Mouse (Mus musculus) heart, adult 18-20 months (tissue): Measurements from ENCODE around the gene Serpinf2. TPM values are rescaled to one million over a fixed set of nuclear protein-coding genes. Genes with fewer than 3 reads are reported as not detected.
A peak's percentile ranks its signal among the peaks of the same experiment; 100 is the strongest.

Source experiments
- DNase-seq, 2 experiments: peaks; one replicate each; pipeline ENCODE4 v3.0.0; 2021 to 2022; ENCODE audit warnings: mixed read lengths in 1 of 2
- total RNA-seq, 2 experiments: library from RNA; stranded (reverse); gene quantifications; 2 replicates each; pipeline ENCODE4 v1.2.3; 2021

Gene Serpinf2
- total RNA-seq, 2 experiments from 2014 or later = not detected

DNA sequence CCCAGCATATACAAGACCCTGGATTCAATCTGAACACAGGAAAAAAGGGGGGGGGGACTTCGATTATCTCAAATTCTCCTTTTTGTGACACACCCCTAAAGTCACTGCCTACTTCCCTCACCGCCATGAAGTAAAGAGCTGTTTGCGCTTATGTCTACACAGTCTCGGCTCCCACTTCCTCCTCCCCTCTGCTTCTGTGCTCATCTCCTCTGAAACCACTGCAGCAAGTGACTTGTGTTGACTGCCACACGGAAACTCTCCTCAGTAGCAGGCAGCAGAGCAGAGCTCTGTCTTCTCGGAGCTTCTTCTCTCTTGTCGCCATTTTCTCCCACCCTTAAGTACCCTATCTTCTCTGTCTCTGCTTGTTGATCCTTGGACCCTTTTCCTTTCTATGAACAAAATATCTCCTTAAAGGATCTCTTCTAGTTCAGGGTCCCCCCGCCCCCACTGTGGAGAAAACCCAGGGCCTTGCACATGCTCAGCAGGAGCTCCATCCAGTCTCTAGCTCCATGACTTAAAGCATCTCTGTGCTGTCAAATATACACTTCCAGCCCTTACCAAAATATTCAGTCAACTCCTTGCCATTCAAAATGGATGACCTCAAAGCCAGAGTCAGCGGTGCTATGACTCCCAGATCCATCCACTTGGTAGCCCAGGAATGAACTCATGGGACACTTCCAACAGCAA lies 10.2 kb downstream of the Serpinf2 start:
- peak in 1 of 2 experiments; percentile 46 for DNase-seq

DNA sequence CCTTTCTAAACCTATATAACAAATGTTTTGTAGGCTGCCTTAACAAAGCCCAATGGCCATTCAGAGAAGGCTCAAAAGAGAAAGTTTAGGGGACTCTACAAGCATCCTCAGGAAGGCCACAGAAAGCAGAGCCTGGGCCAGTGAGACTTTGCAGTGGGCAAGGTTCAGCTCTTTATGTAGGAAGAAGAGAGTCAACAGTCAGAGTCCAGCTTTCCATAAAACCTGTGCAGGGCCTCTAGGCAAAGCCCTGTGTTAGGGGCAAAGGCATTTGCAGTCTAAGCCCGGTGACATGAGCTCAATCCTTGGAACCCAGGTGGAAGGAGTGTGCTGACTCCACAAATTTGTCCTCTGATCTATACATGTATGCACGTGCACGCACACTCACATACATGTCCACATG lies 14.9 kb downstream of the Serpinf2 start:
- DNase-seq = no peak

DNA sequence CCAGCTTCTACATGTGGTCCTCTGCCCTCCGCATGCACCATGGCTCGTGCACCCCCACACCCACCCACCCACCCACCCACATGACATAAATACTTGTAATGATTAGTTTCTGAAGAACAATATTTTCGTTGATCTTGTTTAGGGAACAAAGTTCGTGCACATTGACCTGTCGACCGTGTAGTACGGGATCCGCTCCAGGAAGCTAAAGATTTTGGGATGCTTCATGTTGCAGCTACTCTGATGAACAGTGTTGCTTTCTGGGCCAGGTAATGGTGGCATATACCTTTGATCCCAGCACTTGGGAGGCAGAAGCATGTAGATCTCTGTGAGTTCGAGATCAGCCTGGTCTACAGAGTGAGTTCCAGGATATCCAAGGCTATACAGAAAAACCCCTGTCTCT lies 15.4 kb downstream of the Serpinf2 start:
- no peak for DNase-seq

DNA sequence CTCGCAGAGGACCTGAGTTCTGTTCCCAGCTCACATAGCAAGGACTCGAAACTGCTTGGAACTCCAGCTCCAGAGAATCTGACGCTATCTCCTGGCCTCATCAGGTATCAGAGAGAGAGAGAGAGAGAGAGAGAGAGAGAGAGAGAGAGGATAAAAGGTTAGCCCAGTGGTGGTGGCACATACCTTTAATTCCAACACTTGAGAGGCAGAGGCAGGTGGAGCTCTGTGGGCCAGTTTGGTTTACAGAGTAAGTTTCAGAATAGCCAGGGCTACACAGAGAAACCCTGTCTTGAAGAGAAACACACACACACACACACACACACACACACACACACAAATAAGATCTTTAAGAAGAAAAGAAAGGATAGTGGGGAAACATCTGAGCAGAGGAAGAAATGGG lies 16.3 kb downstream of the Serpinf2 start:
- no peak for DNase-seq

DNA sequence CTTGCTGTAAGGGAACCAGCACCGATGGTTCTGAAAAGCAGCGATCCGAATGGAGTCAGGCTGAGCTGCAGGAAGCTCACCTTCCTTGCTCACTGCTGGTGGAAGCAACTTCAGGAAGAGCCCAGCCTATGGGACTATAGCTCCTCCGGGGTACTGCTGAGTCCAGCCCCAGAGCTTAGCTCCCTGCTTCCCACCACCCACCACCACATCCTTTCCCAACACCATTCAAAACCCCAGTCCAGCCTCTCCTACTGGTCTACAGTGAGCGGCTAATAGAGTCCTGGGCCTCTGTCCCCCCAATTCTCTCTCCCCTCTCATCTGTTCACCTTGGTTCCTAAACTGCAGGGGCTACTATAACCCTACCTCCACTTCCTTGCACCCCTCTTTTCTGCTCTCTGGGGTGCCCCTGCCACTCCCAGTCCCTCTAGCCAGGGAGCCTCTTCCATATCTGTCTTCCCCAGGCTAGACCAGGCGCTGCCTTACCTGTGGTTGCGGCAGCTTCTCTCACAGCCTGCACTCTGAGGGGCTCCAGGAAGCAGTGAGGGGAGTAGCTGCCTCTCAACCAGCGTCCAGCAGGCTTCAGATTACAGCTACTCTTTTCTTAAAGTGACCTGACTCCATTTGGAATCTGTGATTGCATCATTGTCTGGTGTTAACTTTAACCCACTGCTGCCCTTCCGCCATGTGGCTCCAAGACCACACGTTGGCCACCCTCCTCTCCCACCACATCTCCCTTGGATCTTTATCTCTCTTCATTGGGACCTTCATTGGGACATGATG lies 17.2 kb downstream of the Serpinf2 start, which contains the start of gene Serpinf1:
Gene Serpinf1 (minus strand): TSS at position 689 of the 780 bp plus-strand sequence.
- no peak for DNase-seq

DNA sequence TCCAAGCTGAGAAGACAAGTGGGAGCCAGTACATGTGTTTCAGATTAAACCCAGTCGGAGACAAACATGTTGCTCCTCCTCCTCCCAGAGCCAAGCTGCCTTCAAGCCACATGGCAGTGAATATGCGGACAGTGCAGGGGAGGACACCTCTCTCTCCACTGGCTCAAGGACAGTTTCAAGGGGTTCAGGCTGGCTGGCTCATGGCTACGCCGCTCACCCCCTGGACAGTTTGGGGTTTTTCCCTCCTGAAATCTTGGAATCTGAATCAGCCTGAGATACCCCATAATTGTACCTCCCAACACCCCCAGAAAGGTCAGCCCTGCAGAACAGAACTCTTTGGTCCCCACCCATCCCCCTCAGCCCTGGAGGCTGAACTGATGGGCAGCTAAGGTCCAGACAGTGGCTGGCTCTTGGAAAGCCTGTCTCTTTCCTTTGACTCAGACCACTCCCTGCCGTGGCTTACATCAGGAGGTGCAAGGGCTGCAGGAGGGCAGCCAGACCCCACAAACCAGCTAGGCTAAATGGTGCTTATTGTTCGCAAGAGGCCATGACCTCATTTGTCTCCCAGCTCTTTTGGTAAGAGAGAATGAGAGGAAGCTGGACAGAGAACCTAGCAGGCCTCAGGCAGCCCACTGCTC lies 17.9 kb downstream of the Serpinf2 start:
- peak in 1 of 2 experiments; percentile 22 for DNase-seq

DNA sequence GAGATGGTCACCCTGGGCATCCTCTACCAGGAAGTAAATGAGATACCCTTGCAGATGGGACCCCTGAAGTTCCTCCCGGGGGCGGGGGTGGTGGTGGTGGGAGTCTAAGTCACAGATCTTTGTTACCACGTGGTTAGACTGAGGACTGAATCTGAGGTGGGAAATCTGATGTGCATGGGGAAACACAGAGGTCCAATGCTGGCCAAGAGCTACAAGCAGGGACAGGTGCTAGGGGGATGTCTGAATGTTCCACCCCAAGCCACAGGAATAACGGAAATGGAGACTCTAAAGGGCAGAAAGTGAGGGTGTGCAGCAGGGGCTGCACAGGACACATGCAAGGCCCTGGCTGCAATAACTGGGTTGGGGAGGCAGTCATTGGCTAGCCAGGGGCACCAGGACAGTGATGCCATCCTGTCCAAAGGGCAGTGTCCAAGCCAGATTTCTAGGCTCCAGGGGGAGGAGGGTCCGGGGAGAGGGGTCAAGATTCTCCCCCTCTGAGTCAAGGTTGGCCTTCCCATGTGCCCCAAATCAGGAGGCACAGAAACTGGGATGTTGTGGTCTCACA lies 18.5 kb downstream of the Serpinf2 start:
- no peak for DNase-seq

DNA sequence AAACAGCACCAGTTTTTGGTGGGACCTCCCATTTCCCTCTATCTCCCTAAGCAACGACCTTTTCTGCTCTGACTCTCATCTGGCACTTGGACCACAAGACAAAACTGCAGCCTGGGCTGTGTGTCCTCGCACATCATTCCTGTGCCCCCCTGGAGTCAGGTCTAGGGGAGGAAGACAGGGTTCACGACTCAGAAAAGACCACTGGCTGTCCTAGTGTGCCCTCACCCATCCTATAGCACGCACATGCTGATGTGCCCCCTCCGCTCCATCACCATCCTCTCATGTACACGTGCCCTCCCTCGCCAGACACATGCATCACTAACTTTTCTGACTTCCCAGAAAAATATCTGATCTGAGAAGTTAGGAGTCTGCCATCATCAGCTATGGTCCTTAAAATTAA lies 19.4 kb downstream of the Serpinf2 start:
- DNase-seq = no peak

DNA sequence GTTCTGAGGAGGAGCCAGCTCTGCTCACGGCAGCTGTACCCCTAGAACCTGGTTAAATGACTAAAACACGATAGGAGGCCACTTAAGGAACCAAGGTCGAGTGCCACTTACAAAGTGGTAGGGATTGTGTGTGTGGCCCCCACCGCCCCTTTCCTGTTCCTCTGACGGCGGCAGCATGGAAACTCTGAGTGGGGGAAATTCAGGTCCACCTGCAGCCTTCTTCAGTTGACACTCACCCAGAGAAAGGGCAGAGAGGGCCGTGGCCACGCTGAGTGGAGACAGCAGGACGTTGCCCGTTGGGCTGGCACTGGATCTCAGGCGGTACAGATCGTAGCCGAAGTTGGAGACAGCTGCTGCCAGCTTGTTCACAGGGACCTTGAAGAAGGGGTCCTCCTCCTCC lies 23.4 kb downstream of the Serpinf2 start:
- DNase-seq = no peak

DNA sequence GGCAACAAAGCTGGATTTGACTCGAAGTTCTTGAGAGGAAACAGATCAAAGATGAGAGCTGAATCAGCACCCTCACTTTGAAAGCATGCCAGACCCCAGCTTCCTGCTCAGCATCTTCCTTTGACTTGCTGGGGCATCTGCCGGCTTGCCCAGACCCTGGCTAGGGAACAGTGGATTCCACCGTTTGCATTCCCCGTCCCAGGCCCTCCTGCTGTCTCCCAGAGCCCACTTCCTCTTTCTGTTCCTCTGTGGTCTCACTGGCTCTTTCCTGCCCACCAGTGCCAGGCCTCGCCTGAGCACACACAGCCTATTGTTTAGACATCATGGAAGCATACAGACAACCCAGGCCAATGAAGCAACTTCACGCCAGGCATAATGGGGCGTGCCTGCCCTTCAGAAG lies 24.3 kb downstream of the Serpinf2 start:
- peak in 1 of 2 experiments; percentile 59 for DNase-seq

DNA sequence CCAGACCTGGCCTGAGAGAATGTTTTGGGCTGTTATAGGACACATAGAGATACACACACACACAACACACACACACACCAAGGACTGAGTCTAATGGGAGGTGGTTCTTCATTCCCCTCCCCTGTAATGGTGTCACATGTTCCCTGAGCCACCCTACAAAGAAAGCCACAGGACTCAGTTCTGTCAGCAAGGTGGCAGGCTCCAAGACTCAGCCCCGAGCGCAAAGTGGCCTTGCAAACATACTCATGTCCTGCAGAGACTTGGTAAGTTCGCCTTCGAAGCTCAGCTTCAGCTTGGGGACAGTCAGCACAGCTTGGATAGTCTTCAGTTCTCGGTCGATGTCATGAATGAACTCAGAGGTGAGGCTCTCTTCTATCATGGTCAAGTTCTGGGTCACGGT lies 28.8 kb downstream of the Serpinf2 start:
- no peak for DNase-seq

DNA sequence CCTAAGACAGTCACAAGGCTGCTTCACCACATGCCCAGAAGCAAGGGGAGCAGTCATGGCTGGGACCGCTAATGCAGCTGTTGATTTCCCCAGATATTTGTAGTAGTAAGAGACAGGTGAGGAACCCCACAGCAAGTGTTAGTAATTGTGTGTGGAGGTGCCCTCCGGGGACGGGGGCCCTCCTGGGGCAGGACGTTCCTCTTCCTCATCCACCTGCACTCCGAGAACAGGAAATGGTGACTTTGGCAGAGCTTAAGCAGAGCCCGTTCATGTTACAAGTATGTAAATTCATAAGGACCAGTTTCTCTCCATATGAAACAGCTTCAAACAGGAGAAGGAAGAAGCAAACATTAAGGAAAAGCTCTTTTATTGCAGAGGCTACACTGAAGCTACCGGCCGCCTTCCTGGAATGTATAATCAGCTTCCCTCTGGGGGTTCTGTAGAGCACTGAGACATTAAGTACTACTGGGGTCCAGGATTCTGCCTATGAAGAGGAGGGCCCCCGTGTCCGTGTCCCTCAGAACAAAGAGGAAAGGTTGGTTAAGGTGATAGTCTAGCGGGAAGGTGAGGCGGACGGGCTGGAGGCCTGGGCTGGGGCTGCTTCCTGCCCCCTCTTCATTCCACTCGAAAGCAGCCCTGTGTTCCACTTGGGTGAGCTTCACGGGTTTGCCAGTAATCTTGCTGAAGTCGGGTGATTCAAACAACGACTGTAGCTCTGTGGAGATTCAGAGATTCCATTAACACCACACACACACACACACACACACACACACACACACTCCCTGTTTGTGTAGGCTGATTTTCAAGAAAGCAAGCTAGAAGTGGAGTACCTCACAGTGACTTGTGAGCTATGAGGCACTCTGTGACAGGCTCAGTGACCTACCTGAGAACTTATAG lies 29.5 kb downstream of the Serpinf2 start:
- no peak for DNase-seq

DNA sequence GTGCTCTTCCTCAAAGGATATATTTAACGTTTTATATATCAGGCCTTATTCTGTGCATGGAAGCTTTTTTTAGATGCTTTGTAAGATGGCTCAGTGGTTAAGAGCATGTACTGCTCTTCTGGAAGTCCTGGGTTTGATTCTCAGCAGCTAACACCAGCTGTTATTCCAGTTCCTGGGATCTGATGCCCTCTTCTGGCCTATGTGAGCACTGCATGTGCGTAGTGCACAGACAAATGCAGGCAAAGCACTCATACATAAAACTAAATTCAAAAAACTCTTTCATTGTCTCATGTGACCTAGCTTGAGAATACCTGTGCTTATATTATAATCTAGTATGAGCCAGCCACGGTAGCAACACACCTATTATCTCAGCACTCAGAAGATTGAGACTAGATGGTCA lies 32.5 kb downstream of the Serpinf2 start:
- DNase-seq = peak; percentile 30 to 73

DNA sequence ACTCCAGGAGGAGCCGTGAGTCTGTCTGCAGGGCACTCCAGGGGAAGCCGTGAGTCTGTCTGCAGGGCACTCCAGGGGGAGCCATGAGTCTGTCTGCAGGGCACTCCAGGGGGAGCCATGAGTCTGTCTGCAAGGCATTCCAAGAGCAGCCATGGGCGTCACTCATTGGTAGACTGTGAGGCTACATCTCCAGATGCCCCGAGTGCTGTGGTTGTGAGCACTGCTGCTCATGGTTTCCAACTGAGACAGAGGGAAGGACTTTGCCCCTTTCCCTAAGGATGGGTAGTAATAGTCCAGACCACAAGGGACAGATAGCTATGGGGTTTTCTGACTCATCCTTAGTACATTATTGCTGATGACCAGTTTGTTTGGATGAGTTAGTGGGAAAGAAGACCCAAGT lies 33.3 kb downstream of the Serpinf2 start:
- DNase-seq = no peak

DNA sequence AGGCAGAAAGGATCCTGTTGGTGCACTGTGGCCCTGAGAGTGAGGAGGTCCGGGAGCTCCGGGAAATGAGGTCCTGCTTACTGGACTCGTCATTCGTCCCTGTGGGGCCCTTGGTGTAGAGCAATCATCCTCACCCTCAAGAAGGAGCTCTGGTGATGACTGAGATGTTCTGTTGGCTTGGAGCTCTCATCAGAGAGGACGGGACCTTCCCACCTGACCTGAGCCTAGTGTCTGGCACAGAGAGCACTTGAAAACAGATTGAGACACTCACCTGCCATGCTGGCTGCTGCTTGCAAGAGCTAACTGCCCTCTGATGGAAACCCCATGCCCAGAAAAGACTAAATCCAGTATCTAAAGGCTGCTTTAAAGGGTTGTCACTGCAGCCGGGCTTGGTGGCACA lies 34.6 kb downstream of the Serpinf2 start:
- no peak for DNase-seq

DNA sequence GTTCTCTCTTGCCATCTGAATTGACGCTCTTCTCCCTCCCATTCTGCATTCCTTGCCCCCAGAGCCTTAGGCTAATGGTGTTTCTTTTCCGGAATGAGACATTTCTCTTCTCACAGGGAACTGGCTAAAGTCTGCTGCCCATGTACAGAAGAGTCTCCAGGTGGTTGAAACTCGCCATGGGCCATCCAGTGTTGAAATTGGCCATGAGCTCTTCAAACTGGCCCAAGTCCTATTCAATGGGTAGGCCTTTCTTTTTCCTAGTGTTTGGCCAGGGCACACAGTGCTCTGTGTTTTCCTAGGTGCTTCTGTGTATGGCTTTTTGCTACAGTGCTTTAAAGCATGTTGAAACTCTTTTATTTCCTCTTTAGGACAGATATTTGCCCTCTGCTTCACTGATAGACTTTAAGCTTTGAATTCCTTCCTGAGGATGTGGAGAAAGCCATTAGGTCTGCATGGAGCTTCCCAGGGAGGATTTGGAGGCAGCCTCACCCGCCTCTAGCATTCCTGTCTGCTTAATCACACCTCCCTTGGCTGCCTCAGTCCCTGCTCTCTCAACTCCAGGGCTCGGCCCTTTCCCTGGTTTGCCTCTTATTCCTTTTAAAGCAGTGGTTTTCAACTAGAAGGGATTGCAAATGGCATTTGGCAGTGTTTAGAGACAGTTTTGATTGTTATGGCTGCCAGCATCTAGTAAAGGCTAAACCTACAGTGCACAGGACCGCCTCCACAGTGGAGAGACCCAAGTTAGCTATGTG lies 35.9 kb downstream of the Serpinf2 start:
- peak; percentile 51 to 68 for DNase-seq

DNA sequence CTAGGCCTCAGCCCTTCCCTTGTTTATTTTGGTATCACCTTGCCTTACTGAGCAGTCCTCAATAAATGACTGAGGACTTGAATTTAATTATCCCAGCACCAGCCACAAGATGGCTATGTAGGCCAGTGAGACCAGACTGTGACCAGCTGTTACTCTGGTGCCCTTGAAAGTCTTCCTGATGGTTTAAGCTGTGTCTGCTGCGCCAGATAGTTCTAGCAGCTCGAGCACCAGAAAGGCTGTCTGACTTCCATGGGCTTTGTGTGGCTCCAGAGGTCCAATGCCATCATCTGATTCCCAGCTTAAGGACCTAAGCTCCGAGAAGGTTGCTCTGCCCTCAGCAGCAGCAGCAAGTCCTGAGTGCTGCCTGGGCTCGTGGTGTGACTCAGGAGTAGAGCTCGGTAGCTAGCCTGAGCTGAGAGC lies 37.1 kb downstream of the Serpinf2 start:
- peak; percentile 75 to 76 for DNase-seq

DNA sequence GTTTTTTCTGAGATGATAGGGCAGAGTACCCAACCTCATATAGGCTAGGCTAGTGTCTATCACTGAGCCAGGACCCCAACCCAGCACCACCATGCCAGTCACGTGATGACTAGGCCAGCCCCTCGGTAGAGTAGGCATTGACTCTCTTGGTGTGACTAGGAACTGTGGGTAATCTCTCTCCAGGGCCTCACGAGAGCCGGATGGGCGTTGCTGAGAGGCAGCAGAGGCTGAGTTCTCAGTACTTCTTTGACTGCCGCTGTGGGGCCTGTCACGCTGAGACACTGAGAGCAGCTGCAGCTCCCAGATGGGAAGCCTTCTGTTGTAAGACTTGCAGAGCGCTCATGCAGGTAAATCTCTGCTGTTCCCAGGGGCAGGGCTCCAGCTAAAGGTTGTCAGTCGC lies 39.3 kb downstream of the Serpinf2 start:
- DNase-seq = no peak

DNA sequence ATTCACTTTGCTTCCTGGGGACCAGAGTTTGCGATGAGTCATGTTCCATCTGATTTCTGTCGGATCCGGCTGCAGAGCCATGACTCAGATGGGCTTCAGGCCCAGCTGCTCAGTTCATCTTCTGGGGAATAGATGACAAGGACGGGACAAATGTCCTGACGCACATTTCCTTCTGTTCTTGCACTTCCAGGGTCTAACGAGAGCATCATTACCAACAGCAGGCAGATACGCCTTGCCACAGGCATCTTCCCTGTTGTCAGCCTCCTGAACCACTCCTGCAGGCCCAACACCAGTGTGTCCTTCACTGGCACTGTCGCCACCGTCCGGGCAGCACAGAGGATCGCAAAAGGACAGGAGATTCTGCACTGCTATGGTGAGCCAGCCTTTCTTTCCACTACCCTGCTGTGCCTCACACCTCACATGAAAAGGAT lies 40.0 kb downstream of the Serpinf2 start:
- no peak for DNase-seq

DNA sequence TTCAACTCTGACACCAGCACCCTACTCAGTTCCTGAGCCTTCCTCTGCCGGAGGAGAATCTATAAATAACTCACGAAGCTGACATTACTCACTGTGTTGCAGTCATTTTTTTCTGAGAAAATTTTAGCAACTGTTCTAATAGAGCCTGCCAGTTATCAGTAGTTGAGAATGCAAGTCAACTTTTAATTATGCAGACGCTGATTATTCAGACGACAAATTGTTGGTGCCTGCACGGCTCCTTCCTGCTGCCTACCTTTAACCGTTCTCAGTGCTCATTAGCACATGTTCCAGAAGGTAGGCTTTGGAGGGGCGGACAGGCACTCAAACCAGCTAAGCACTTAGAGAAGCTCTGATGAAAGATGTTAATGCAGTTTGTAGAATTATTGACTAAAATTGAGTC lies 41.9 kb downstream of the Serpinf2 start:
- DNase-seq = no peak

DNA sequence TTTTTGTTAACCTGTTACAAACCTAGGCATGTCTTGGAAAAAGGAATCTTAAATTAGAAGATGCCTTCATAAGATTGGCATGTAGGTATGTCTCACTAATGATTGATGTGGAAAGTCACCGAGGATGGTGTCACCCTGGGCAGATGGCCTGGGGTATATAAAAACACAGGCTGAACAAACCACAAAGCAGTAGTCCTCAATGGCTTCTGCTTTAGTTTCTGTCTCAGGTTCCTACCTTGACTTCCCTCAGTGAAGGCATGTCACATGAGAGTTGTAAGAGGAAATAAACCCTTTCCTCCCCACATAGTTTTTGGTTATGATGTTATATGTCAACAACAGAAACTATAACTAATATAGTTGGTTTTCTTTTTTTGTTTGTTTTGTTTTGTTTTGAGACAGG lies 43.8 kb downstream of the Serpinf2 start:
- DNase-seq = no peak
